Mouse (Mus musculus) liver, embryonic 16.5 days (tissue): ENCODE measurements around the gene Mki67. TPM values are rescaled to one million over a fixed set of nuclear protein-coding genes. Genes with fewer than 3 reads are reported as not detected.
A peak's percentile ranks its signal among the peaks of the same experiment; 100 is the strongest.
"Not testable (repeated sequence)": the region's sequence is repeated elsewhere in the genome, so short reads cannot be mapped to it uniquely, and the experiment has no call there.

Experiments
- ATAC-seq: fragments of 200-750 bp; cut with Nextera tagmentation; 2 replicates; pipeline ENCODE4 v1.8.0; 2017; ENCODE audit warnings: low read depth, mild to moderate bottlenecking, moderate number of reproducible peaks, moderate library complexity
- H3K27ac ChIP-seq: fragments of 300-500 bp; sonication (generic); 2 replicates; pipeline ENCODE4 v1.5.1; 2014; ENCODE audit warnings: mild to moderate bottlenecking, low read length
- H3K27me3 ChIP-seq: fragments of 300-500 bp; sonication (generic); 2 replicates; pipeline ENCODE4 v1.6.1; 2014; ENCODE audit warnings: low read depth, low read length, mixed read lengths; ENCODE audit not compliant: control insufficient read depth, insufficient read depth
- H3K36me3 ChIP-seq: fragments of 300-500 bp; sonication (generic); 2 replicates; pipeline ENCODE4 v1.6.1; 2014; ENCODE audit warnings: mild to moderate bottlenecking; ENCODE audit not compliant: control insufficient read depth, insufficient read depth
- H3K4me1 ChIP-seq: fragments of 300-500 bp; sonication (generic); 2 replicates; pipeline ENCODE4 v1.6.1; 2014; ENCODE audit warnings: low read depth, low read length, mixed read lengths; ENCODE audit not compliant: control insufficient read depth
- H3K4me2 ChIP-seq: fragments of 300-500 bp; sonication (generic); 2 replicates; pipeline ENCODE4 v1.6.1; 2014; ENCODE audit warnings: low read depth, low read length, mixed read lengths
- H3K4me3 ChIP-seq: fragments of 300-500 bp; sonication (generic); 2 replicates; pipeline ENCODE4 v1.5.1; 2014; ENCODE audit warnings: low read depth, mild to moderate bottlenecking, low read length
- H3K9ac ChIP-seq: fragments of 300-500 bp; sonication (generic); 2 replicates; pipeline ENCODE4 v1.6.1; 2014; ENCODE audit warnings: low read depth, low read length
- H3K9me3 ChIP-seq: fragments of 300-500 bp; sonication (generic); replicated peaks from 2 replicates; pipeline ENCODE4 v1.6.1; 2016; ENCODE audit warnings: low read length; ENCODE audit not compliant: control insufficient read depth
- WGBS: fragments of 180-500 bp; shearing (Covaris S2); extraction: QIAGEN DNeasy Blood & Tissue Kit; methylation state at CpG from one replicate; pipeline ENCODE4 v1.1.7; 2014; ENCODE audit not compliant: insufficient replicate concordance; 5-methylcytosine and 5-hydroxymethylcytosine counted together
- polyA plus RNA-seq: library from polyadenylated mRNA; unstranded; fragments of >200 nt; fragmentation: Nextera tagmentation; extraction: Ambion mirVana; gene quantifications from 2 replicates; pipeline ENCODE4 v1.2.1, GENCODE M21; 2015

The Mki67 gene
- polyA plus RNA-seq, 1 experiment from 2014 or later: 81.1 TPM

GRCm38 (mm10) chr7:135694130-135694529, 22.0 kb downstream of the Mki67 start:
- ATAC-seq: no peak
- H3K27ac ChIP-seq: no peak overlapping the region
- no peak overlapping the region for H3K9ac ChIP-seq
- H3K4me1 ChIP-seq: no peaks in the 10 kb centered on the region
- 87% methylated on average over 4 of the region's 4 CpGs for WGBS
- peaks cover 98% of the 10 kb centered on the region for H3K36me3 ChIP-seq
- H3K9me3 ChIP-seq: no peaks in the 10 kb centered on the region
- H3K4me3 ChIP-seq: no peak overlapping the region
- no peak overlapping the region for H3K4me2 ChIP-seq
- H3K27me3 ChIP-seq: no peaks in the 10 kb centered on the region

- Histone ChIP-seq H3K4me1 (no peaks in the 10 kb centered on the region), H3K27ac (no peak overlapping the region), H3K4me3 (no peak overlapping the region), H3K9me3 (no peaks in the 10 kb centered on the region), H3K9ac (no peak overlapping the region), H3K27me3 (no peaks in the 10 kb centered on the region), H3K4me2 (no peak overlapping the region), H3K36me3 (peaks cover 96% of the 10 kb centered on the region)
- WGBS: 87% methylated on average over 5 of the region's 5 CpGs
- ATAC-seq: no peak
Observed at GRCm38 (mm10) chr7:135691941-135692340, 24.2 kb downstream of the Mki67 start.

- Histone ChIP-seq H3K4me2 (no peak overlapping the region), H3K4me3 (no peak overlapping the region), H3K27me3 (no peaks in the 10 kb centered on the region), H3K36me3 (peaks cover 93% of the 10 kb centered on the region), H3K27ac (no peak overlapping the region), H3K9ac (no peak overlapping the region), H3K9me3 (no peaks in the 10 kb centered on the region), H3K4me1 (no peaks in the 10 kb centered on the region)
- no peak for ATAC-seq
- 84% methylated on average over 7 of the region's 7 CpGs for WGBS
Observed at GRCm38 (mm10) chr7:135689396-135689795, 26.8 kb downstream of the Mki67 start.

GRCm38 (mm10) chr7:135684938-135685337, 31.2 kb downstream of the Mki67 start:
- Histone ChIP-seq H3K4me2 (no peak overlapping the region), H3K9me3 (no peaks in the 10 kb centered on the region), H3K27ac (no peak overlapping the region), H3K36me3 (peaks cover 53% of the 10 kb centered on the region), H3K4me3 (no peak overlapping the region), H3K4me1 (no peaks in the 10 kb centered on the region), H3K9ac (no peak overlapping the region), H3K27me3 (no peaks in the 10 kb centered on the region)
- 72% methylated on average over 7 of the region's 7 CpGs for WGBS
- peak; percentile 9; the same call in 1 of the 2 replicates for ATAC-seq

- H3K4me1 ChIP-seq, H3K4me2 ChIP-seq, H3K27me3 ChIP-seq, H3K4me3 ChIP-seq, H3K27ac ChIP-seq, ATAC-seq, H3K9ac ChIP-seq, H3K9me3 ChIP-seq: not testable (repeated sequence)
- peaks cover 45% of the 10 kb centered on the region for H3K36me3 ChIP-seq
- WGBS: 56% methylated on average over 4 of the region's 4 CpGs
Observed at GRCm38 (mm10) chr7:135684098-135684497, 32.1 kb downstream of the Mki67 start.

- no peak overlapping the region for H3K27ac ChIP-seq
- H3K9me3 ChIP-seq: no peaks in the 10 kb centered on the region
- H3K4me3 ChIP-seq: no peak overlapping the region
- 0 out of 2 replicates have a peak, but pooled peaks have one; percentile 22 for ATAC-seq
- H3K27me3 ChIP-seq: no peaks in the 10 kb centered on the region
- WGBS: 62% methylated on average over 5 of the region's 5 CpGs
- peaks cover 9% of the 10 kb centered on the region for H3K36me3 ChIP-seq
- H3K9ac ChIP-seq: no peak overlapping the region
- H3K4me2 ChIP-seq: no peak overlapping the region
- H3K4me1 ChIP-seq: no peaks in the 10 kb centered on the region
Observed at GRCm38 (mm10) chr7:135680334-135680733, 35.8 kb downstream of the Mki67 start.

GRCm38 (mm10) chr7:135676722-135677121, 39.4 kb downstream of the Mki67 start:
- no peak overlapping the region for H3K9ac ChIP-seq
- no peaks in the 10 kb centered on the region for H3K36me3 ChIP-seq
- WGBS: 71% methylated on average over 8 of the region's 8 CpGs
- H3K27me3 ChIP-seq: no peaks in the 10 kb centered on the region
- H3K27ac ChIP-seq: no peak overlapping the region
- no peak for ATAC-seq
- no peaks in the 10 kb centered on the region for H3K4me1 ChIP-seq
- no peak overlapping the region for H3K4me3 ChIP-seq
- H3K9me3 ChIP-seq: no peaks in the 10 kb centered on the region
- no peak overlapping the region for H3K4me2 ChIP-seq

GRCm38 (mm10) chr7:135673576-135673975, 42.6 kb downstream of the Mki67 start:
- Histone ChIP-seq H3K9ac (no peak overlapping the region), H3K27ac (no peak overlapping the region), H3K36me3 (no peaks in the 10 kb centered on the region), H3K9me3 (no peaks in the 10 kb centered on the region), H3K4me1 (no peaks in the 10 kb centered on the region), H3K27me3 (no peaks in the 10 kb centered on the region), H3K4me3 (no peak overlapping the region), H3K4me2 (no peak overlapping the region)
- WGBS: 61% methylated on average over 3 of the region's 3 CpGs
- no peak for ATAC-seq

- 53% methylated on average over 16 of the region's 16 CpGs for WGBS
- ATAC-seq: 0 out of 2 replicates have a peak, but pooled peaks have one; percentile 25
- H3K9me3 ChIP-seq: no peaks in the 10 kb centered on the region
- no peak overlapping the region for H3K4me3 ChIP-seq
- H3K4me1 ChIP-seq: no peaks in the 10 kb centered on the region
- H3K27me3 ChIP-seq: no peaks in the 10 kb centered on the region
- H3K4me2 ChIP-seq: no peak overlapping the region
- H3K36me3 ChIP-seq: no peaks in the 10 kb centered on the region
- H3K27ac ChIP-seq: no peak overlapping the region
- no peak overlapping the region for H3K9ac ChIP-seq
Observed at GRCm38 (mm10) chr7:135668852-135669739, 47.1 kb downstream of the Mki67 start.
